Mouse (Mus musculus) MEL (cell line): Measurements from ENCODE around the gene Padi1. TPM values are rescaled to one million over a fixed set of nuclear protein-coding genes. Genes with fewer than 3 reads are reported as not detected.

ENCODE experiments used
- DNase-seq: peaks from one replicate; pipeline ENCODE4 v3.0.0; 2011; ENCODE audit warnings: low read depth, low spot score
- H3K27ac ChIP-seq: 2 replicates; pipeline ENCODE4 v1.5.1; 2012; ENCODE audit warnings: low read depth, mild to moderate bottlenecking, control low read depth, low read length, moderate library complexity; ENCODE audit not compliant: control insufficient read depth
- H3K27me3 ChIP-seq, 2 experiments: fragments of 150-350 bp in 1 of 2; sonication (generic) in 1 of 2; 2 replicates each; pipeline ENCODE4 v1.6.1; 2012; ENCODE audit warnings: low read length in 2 of 2, mild to moderate bottlenecking in 2 of 2, improper control_type of control experiment in 1 of 2, moderate library complexity in 1 of 2; ENCODE audit not compliant: insufficient read depth in 2 of 2, control insufficient read depth in 1 of 2
- H3K36me3 ChIP-seq, 2 experiments: 2 replicates each; pipeline ENCODE4 v1.6.1; 2012 to 2014; ENCODE audit warnings: low read length in 2 of 2, improper control_type of control experiment in 1 of 2, inconsistent platforms in 1 of 2, mild to moderate bottlenecking in 1 of 2; ENCODE audit not compliant: insufficient read depth in 2 of 2, control insufficient read depth in 1 of 2
- H3K4me1 ChIP-seq, 2 experiments: fragments of 150-350 bp in 1 of 2; sonication (generic) in 1 of 2; 2 replicates each; pipeline ENCODE4 v1.6.1; 2012; ENCODE audit warnings: low read length in 2 of 2, improper control_type of control experiment in 1 of 2, mild to moderate bottlenecking in 1 of 2; ENCODE audit not compliant: insufficient read depth in 2 of 2, control insufficient read depth in 1 of 2
- H3K4me3 ChIP-seq, 2 experiments: fragments of 150-350 bp in 1 of 2; sonication (generic) in 1 of 2; 2 replicates each; pipeline ENCODE4 v1.5.1; 2012; ENCODE audit warnings: low read depth in 2 of 2, low read length in 2 of 2, mild to moderate bottlenecking in 2 of 2, moderate library complexity in 2 of 2, control low read depth in 1 of 2, improper control_type of control experiment in 1 of 2; ENCODE audit not compliant: control insufficient read depth in 1 of 2, insufficient read depth in 1 of 2
- H3K79me2 ChIP-seq: 2 replicates; pipeline ENCODE4 v1.6.1; 2012; ENCODE audit warnings: mild to moderate bottlenecking, low read length, moderate library complexity; ENCODE audit not compliant: control insufficient read depth, poor library complexity, insufficient read depth
- H3K9ac ChIP-seq: 2 replicates; pipeline ENCODE4 v1.6.1; 2012; ENCODE audit warnings: low read depth, mild to moderate bottlenecking, control low read depth, low read length, moderate library complexity; ENCODE audit not compliant: control insufficient read depth, poor library complexity, severe bottlenecking
- H3K9me3 ChIP-seq: fragments of 150-350 bp; sonication (generic); replicated peaks from 2 replicates; pipeline ENCODE4 v1.6.1; 2012; ENCODE audit warnings: mild to moderate bottlenecking, low read length, improper control_type of control experiment, moderate library complexity; ENCODE audit not compliant: insufficient read depth
- BHLHE40 ChIP-seq: IDR thresholded peaks from 2 replicates; pipeline ENCODE4 v1.6.1; 2012; ENCODE audit warnings: low read depth, mild to moderate bottlenecking, inconsistent platforms, low read length, improper control_type of control experiment, borderline replicate concordance
- CHD1 ChIP-seq: IDR thresholded peaks from 2 replicates; pipeline ENCODE4 v1.6.1; 2012; ENCODE audit warnings: low read depth, mild to moderate bottlenecking, inconsistent platforms, low read length, improper control_type of control experiment
- CHD2 ChIP-seq: IDR thresholded peaks from 2 replicates; pipeline ENCODE4 v1.6.1; 2011; ENCODE audit warnings: low read length, improper control_type of control experiment
- CTCF ChIP-seq, 3 experiments: IDR thresholded peaks in 2 of 3; conservative IDR thresholded peaks in 1 of 3; 2 replicates each; pipeline ENCODE4 v1.5.1; 2011 to 2012; ENCODE audit warnings: low read length in 3 of 3, low read depth in 2 of 3, mild to moderate bottlenecking in 2 of 3, improper control_type of control experiment in 1 of 3, inconsistent platforms in 1 of 3, mixed read lengths in 1 of 3, moderate library complexity in 1 of 3; ENCODE audit not compliant: control insufficient read depth in 1 of 3, insufficient read depth in 1 of 3, poor library complexity in 1 of 3, severe bottlenecking in 1 of 3
- ELF1 ChIP-seq: IDR thresholded peaks from 2 replicates; pipeline ENCODE4 v1.6.1; 2014; ENCODE audit warnings: low read depth, mild to moderate bottlenecking, inconsistent platforms, low read length, improper control_type of control experiment, moderate library complexity
- EP300 ChIP-seq, 2 experiments: IDR thresholded peaks; 2 replicates each; pipeline ENCODE4 v1.6.1; 2011; ENCODE audit warnings: improper control_type of control experiment in 2 of 2, low read length in 2 of 2, low read depth in 1 of 2, mild to moderate bottlenecking in 1 of 2
- ETS1 ChIP-seq: IDR thresholded peaks from 2 replicates; pipeline ENCODE4 v1.6.1; 2012; ENCODE audit warnings: low read depth, mild to moderate bottlenecking, inconsistent platforms, low read length, improper control_type of control experiment, moderate library complexity
- GABPA ChIP-seq: IDR thresholded peaks from 2 replicates; pipeline ENCODE4 v1.6.1; 2012; ENCODE audit warnings: low read depth, mild to moderate bottlenecking, inconsistent platforms, low read length, improper control_type of control experiment, moderate library complexity
- HCFC1 ChIP-seq: IDR thresholded peaks from 2 replicates; pipeline ENCODE4 v1.6.1; 2012; ENCODE audit warnings: low read depth, mild to moderate bottlenecking, inconsistent platforms, low read length, improper control_type of control experiment, moderate library complexity
- JUND ChIP-seq: IDR thresholded peaks from 2 replicates; pipeline ENCODE4 v1.6.1; 2011; ENCODE audit warnings: low read depth, mild to moderate bottlenecking, improper control_type of control experiment, low read length
- KAT2A ChIP-seq: conservative IDR thresholded peaks from 2 replicates; pipeline ENCODE4 v1.6.1; 2012; ENCODE audit warnings: low read depth, low read length, improper control_type of control experiment, inconsistent platforms
- MAFK ChIP-seq: IDR thresholded peaks from 2 replicates; pipeline ENCODE4 v1.6.1; 2011; ENCODE audit warnings: low read depth, mild to moderate bottlenecking, low read length, improper control_type of control experiment, borderline replicate concordance
- MAX ChIP-seq: IDR thresholded peaks from 2 replicates; pipeline ENCODE4 v1.6.1; 2011; ENCODE audit warnings: low read length, improper control_type of control experiment
- MAZ ChIP-seq: IDR thresholded peaks from 2 replicates; pipeline ENCODE4 v1.6.1; 2012; ENCODE audit warnings: low read depth, mild to moderate bottlenecking, inconsistent platforms, low read length, improper control_type of control experiment
- MEF2A ChIP-seq: IDR thresholded peaks from 2 replicates; pipeline ENCODE4 v1.6.1; 2014; ENCODE audit warnings: low read depth, mild to moderate bottlenecking, inconsistent platforms, low read length, improper control_type of control experiment; ENCODE audit not compliant: poor library complexity, insufficient replicate concordance, severe bottlenecking; ENCODE audit errors: extremely low read depth
- MXI1 ChIP-seq: IDR thresholded peaks from 2 replicates; pipeline ENCODE4 v1.6.1; 2011; ENCODE audit warnings: mild to moderate bottlenecking, low read depth, low read length, improper control_type of control experiment
- POLR2A ChIP-seq, 2 experiments: IDR thresholded peaks; 2 replicates each; pipeline ENCODE4 v1.6.1; 2011 to 2012; ENCODE audit warnings: low read length in 2 of 2, mild to moderate bottlenecking in 2 of 2, control low read depth in 1 of 2, improper control_type of control experiment in 1 of 2, low read depth in 1 of 2, moderate library complexity in 1 of 2; ENCODE audit not compliant: control insufficient read depth in 1 of 2, insufficient read depth in 1 of 2, poor library complexity in 1 of 2
- POLR2AphosphoS5 ChIP-seq: IDR thresholded peaks from 2 replicates; pipeline ENCODE4 v1.6.1; 2012; ENCODE audit warnings: low read depth, borderline replicate concordance, mild to moderate bottlenecking, inconsistent platforms, low read length, moderate library complexity, mixed read lengths
- RCOR1 ChIP-seq: IDR thresholded peaks from 2 replicates; pipeline ENCODE4 v1.6.1; 2012; ENCODE audit warnings: low read depth, mild to moderate bottlenecking, inconsistent platforms, low read length, improper control_type of control experiment
- SIN3A ChIP-seq: IDR thresholded peaks from 2 replicates; pipeline ENCODE4 v1.6.1; 2012; ENCODE audit warnings: low read length, improper control_type of control experiment, inconsistent platforms
- TCF12 ChIP-seq: IDR thresholded peaks from 2 replicates; pipeline ENCODE4 v1.6.1; 2014; ENCODE audit warnings: low read depth, mild to moderate bottlenecking, inconsistent platforms, low read length, improper control_type of control experiment, moderate library complexity
- USF1 ChIP-seq: IDR thresholded peaks from 2 replicates; pipeline ENCODE4 v1.6.1; 2014; ENCODE audit warnings: low read depth, mild to moderate bottlenecking, inconsistent platforms, low read length, improper control_type of control experiment, moderate library complexity
- ZKSCAN1 ChIP-seq: IDR thresholded peaks from 2 replicates; pipeline ENCODE4 v1.6.1; 2012; ENCODE audit warnings: low read depth, mild to moderate bottlenecking, inconsistent platforms, low read length, improper control_type of control experiment, moderate library complexity
- ZMIZ1 ChIP-seq: IDR thresholded peaks from 2 replicates; pipeline ENCODE4 v1.6.1; 2012; ENCODE audit warnings: low read depth, mild to moderate bottlenecking, inconsistent platforms, low read length, improper control_type of control experiment, moderate library complexity
- ZNF384 ChIP-seq: IDR thresholded peaks from 2 replicates; pipeline ENCODE4 v1.6.1; 2012; ENCODE audit warnings: low read depth, mild to moderate bottlenecking, inconsistent platforms, low read length, improper control_type of control experiment
- polyA plus RNA-seq, 2 experiments: library from polyadenylated mRNA; stranded (reverse) in 1 of 2; unstranded in 1 of 2; fragments of >175 nt in 1 of 2; fragments of >200 nt in 1 of 2; gene quantifications; 2 replicates each; pipeline versions ENCODE4 v1.2.1 to v1.2.4; 2012; ENCODE audit warnings: low replicate concordance in 2 of 2, low read depth in 1 of 2; ENCODE audit not compliant: insufficient read length in 2 of 2, insufficient read depth in 1 of 2, missing spikeins in 1 of 2
- total RNA-seq: library from RNA; depleted of rRNA; stranded (reverse); fragments of 300-350 nt; gene quantifications from 2 replicates; pipeline ENCODE4 v1.2.3, GENCODE M21; 2012

Padi1 gene
- total and polyA plus RNA-seq, 3 experiments = 0.31 to 0.40 TPM; not detected in 1

GRCm38 (mm10) chr4:140813358-140814185 lies 32.0 kb downstream of the Padi1 start:
- peak overlapping the region; percentile 67 to 85 for H3K4me3 ChIP-seq

GRCm38 (mm10) chr4:140812609-140813008 lies 33.0 kb downstream of the Padi1 start:
- H3K27ac ChIP-seq = peak overlapping the region; percentile 91
- H3K9ac ChIP-seq = peak overlapping the region; percentile 73
- H3K27me3 ChIP-seq = no peaks in the 10 kb centered on the region
- TF ChIP-seq BHLHE40 (peak; percentile 45; the same call in 1 of the 2 replicates), GABPA (no peak), POLR2AphosphoS5 (no peak), ZNF384 (no peak), MAFK (no peak), USF1 (peak; percentile 64), MAZ (peak; percentile 74; the same call in 1 of the 2 replicates), SIN3A (peak; percentile 57), ETS1 (peak; percentile 92), KAT2A (no peak), CHD1 (no peak), POLR2A (IDR thresholded peaks at IDR 0.05; ENCODE audit: control insufficient read depth in 1 of 2, insufficient read depth in 1 of 2, low read depth in 1 of 2, low read length in 2 of 2, poor library complexity in 1 of 2) (peak in 1 of 2 experiments; percentile 51; a peak in 1 of 4 replicates), ZMIZ1 (no peak), HCFC1 (peak; percentile 62), EP300 (IDR thresholded peaks at IDR 0.05; ENCODE audit: low read depth in 1 of 2, low read length in 2 of 2) (peak in 1 of 2 experiments; percentile 52; a peak in 1 of 4 replicates), ZKSCAN1 (no peak), TCF12 (no peak), CHD2 (no peak), MAX (no peak; the same call in 1 of the 2 replicates), MEF2A (no peak), RCOR1 (0 out of 2 replicates have a peak, but pooled peaks have one; percentile 5), ELF1 (peak; percentile 51; the same call in 1 of the 2 replicates)
- TF ChIP-seq, all 39 proteins: peak for 10
- Histone ChIP-seq H3K79me2 (peaks cover 19% of the 10 kb centered on the region), H3K4me1 (peaks cover 4 to 52% of the 10 kb centered on the region in 2 experiments; a peak in 3 of 4 replicates), H3K9me3 (no peaks in the 10 kb centered on the region), H3K36me3 (peaks cover 0 to 9% of the 10 kb centered on the region in 2 experiments; a peak in 2 of 4 replicates), H3K4me3 (peak overlapping the region; percentile 67 to 85)
- peak; percentile 92 for DNase-seq

More at GRCm38 (mm10) chr4:140813358-140814185, 32.0 kb downstream of the Padi1 start:
- peaks cover 2 to 47% of the 10 kb centered on the region in 2 experiments; a peak in 3 of 4 replicates for H3K4me1 ChIP-seq
- H3K27me3 ChIP-seq = no peaks in the 10 kb centered on the region
- peak; percentile 53 for DNase-seq
- no peaks in the 10 kb centered on the region for H3K9me3 ChIP-seq
- H3K27ac ChIP-seq = peak overlapping the region; percentile 77
- peak overlapping the region; percentile 73 for H3K9ac ChIP-seq
- H3K79me2 ChIP-seq = peaks cover 14% of the 10 kb centered on the region
- H3K36me3 ChIP-seq = peaks cover 0 to 9% of the 10 kb centered on the region in 2 experiments; a peak in 2 of 4 replicates
- peak; percentile 54; the same call in 1 of the 2 replicates for TF ChIP-seq CHD1
- TF ChIP-seq CTCF (IDR thresholded peaks at IDR 0.05 in 2 of 3, conservative IDR thresholded peaks at IDR 0.05 in 1 of 3; ENCODE audit: control insufficient read depth in 1 of 3, insufficient read depth in 1 of 3, low read depth in 2 of 3, low read length in 3 of 3, poor library complexity in 1 of 3, severe bottlenecking in 1 of 3) = no peak
- TF ChIP-seq SIN3A = peak; percentile 26; the same call in 1 of the 2 replicates
- TF ChIP-seq JUND = no peak
- no peak for TF ChIP-seq MAFK
- TF ChIP-seq MXI1 = peak; percentile 4; the same call in 1 of the 2 replicates
- no peak for TF ChIP-seq POLR2AphosphoS5
- 0 out of 2 replicates have a peak, but pooled peaks have one; percentile 6 for TF ChIP-seq MAX
- TF ChIP-seq MAZ = 0 out of 2 replicates have a peak, but pooled peaks have one; percentile 12
